Mouse (Mus musculus) erythroblast, embryonic 14.5 days (primary cell): ENCODE results near the gene Eef1akmt4.
"Not testable (repeated sequence)": the region's sequence is repeated elsewhere in the genome, so short reads cannot be mapped to it uniquely, and the experiment has no call there.

Experiments used
- GATA1 ChIP-seq: IDR thresholded peaks from 2 replicates; pipeline ENCODE4 v1.6.1; 2012; ENCODE audit warnings: low read length, inconsistent platforms, mixed read lengths
- TAL1 ChIP-seq: IDR thresholded peaks from 3 replicates; pipeline ENCODE4 v1.6.1; 2012; ENCODE audit warnings: low read length, inconsistent platforms, mixed read lengths

- not testable (repeated sequence) for TF ChIP-seq GATA1, TAL1
Measured at GRCm38 (mm10) chr16:20668013-20668412, 56.6 kb downstream of the Eef1akmt4 start, which contains the start of gene Eif4g1.
